17 mouse cellular contexts compared by ENCODE assay signal in genomic region chr10:49790326-49790725, GRCm38 (mm10). TPM values are rescaled to one million over a fixed set of nuclear protein-coding genes. Genes with fewer than 3 reads are reported as not detected.
DNase-seq lines count a peak whose midpoint lies in the region; ATAC-seq and TF ChIP-seq lines count a peak whose summit lies in the region.
"Had no signal": no experiment of that assay in that cellular context is flagged by ENCODE, and none has a peak within 500 bp of the region (broad histone marks: within the 10 kb centered on the region; RNA-seq: fewer than 3 reads in every experiment).

No protein-coding gene starts in this region.

- no peaks in the 10 kb centered on the region for H3K36me3 ChIP-seq in midbrain, embryonic 13.5 days
- no peaks in the 10 kb centered on the region for H3K36me3 ChIP-seq in midbrain, embryonic 11.5 days (ENCODE audit: control insufficient read depth, insufficient read depth, low read length)
- no peaks in the 10 kb centered on the region for H3K36me3 ChIP-seq in embryonic facial prominence, embryonic 10.5 days (replicated peaks)
- no peaks in the 10 kb centered on the region for H3K36me3 ChIP-seq in neural tube, embryonic 15.5 days
- H3K36me3 ChIP-seq in lung, postnatal 0 days (ENCODE audit: insufficient read depth, low read length) = no peaks in the 10 kb centered on the region
- H3K36me3 ChIP-seq: forebrain, embryonic 15.5 days; heart, embryonic 12.5 days had no signal

- WGBS in midbrain, embryonic 13.5 days = 43% methylated on average over 8 of the region's 8 CpGs
- WGBS in midbrain, embryonic 11.5 days = 58% methylated on average over 8 of the region's 8 CpGs
- WGBS in embryonic facial prominence, embryonic 10.5 days = 29% methylated on average over 8 of the region's 8 CpGs
- 24% methylated on average over 8 of the region's 8 CpGs for WGBS in neural tube, embryonic 15.5 days
- WGBS in lung, postnatal 0 days = 61% methylated on average over 8 of the region's 8 CpGs

- H3K9ac ChIP-seq in midbrain, embryonic 13.5 days (replicated peaks) = no peak overlapping the region
- no peak overlapping the region for H3K9ac ChIP-seq in midbrain, embryonic 11.5 days (ENCODE audit: low read length)
- H3K9ac ChIP-seq in neural tube, embryonic 15.5 days (replicated peaks) = no peak overlapping the region
- no peak overlapping the region for H3K9ac ChIP-seq in lung, postnatal 0 days (replicated peaks; ENCODE audit: low read depth)
- H3K9ac ChIP-seq: forebrain, embryonic 15.5 days; heart, embryonic 12.5 days; liver, embryonic 14.5 days had no signal

- H3K27me3 ChIP-seq in midbrain, embryonic 13.5 days = no peaks in the 10 kb centered on the region
- H3K27me3 ChIP-seq in midbrain, embryonic 11.5 days (ENCODE audit: control insufficient read depth, insufficient read depth, low read length) = no peaks in the 10 kb centered on the region
- H3K27me3 ChIP-seq in embryonic facial prominence, embryonic 10.5 days (replicated peaks; ENCODE audit: low read depth, poor library complexity, severe bottlenecking) = peaks cover 7% of the 10 kb centered on the region
- no peaks in the 10 kb centered on the region for H3K27me3 ChIP-seq in neural tube, embryonic 15.5 days (replicated peaks)
- H3K27me3 ChIP-seq in lung, postnatal 0 days (replicated peaks; ENCODE audit: insufficient read depth, low read length) = peaks cover 4% of the 10 kb centered on the region; the same call in 1 of the 2 replicates
- H3K27me3 ChIP-seq: forebrain, embryonic 15.5 days had no signal

- peak; percentile 19; the same call in 1 of the 2 replicates for ATAC-seq in midbrain, embryonic 13.5 days
- no peak for ATAC-seq in midbrain, embryonic 11.5 days (ENCODE audit: low FRiP score)
- ATAC-seq in neural tube, embryonic 15.5 days (ENCODE audit: low FRiP score) = no peak
- ATAC-seq in lung, postnatal 0 days = no peak
- ATAC-seq: forebrain, embryonic 15.5 days; Patski had no signal

- no peak for TF ChIP-seq CTCF in lung, postnatal 0 days (IDR thresholded peaks at IDR 0.05)

- H3K4me2 ChIP-seq in midbrain, embryonic 13.5 days (replicated peaks) = no peak overlapping the region
- H3K4me2 ChIP-seq in midbrain, embryonic 11.5 days = no peak overlapping the region
- H3K4me2 ChIP-seq in neural tube, embryonic 15.5 days = peak overlapping the region; percentile 67
- H3K4me2 ChIP-seq in lung, postnatal 0 days (replicated peaks; ENCODE audit: low read depth, low read length) = no peak overlapping the region
- H3K4me2 ChIP-seq: forebrain, embryonic 15.5 days; heart, embryonic 12.5 days had no signal

- DNase-seq in cerebellum, adult 9-10 months = peak; percentile 50
- DNase-seq in cerebellum, postnatal 14 days = no peak
- DNase-seq in midbrain, embryonic 11.5 days (ENCODE audit: low spot score, missing footprints) = no peak
- DNase-seq in embryonic facial prominence, embryonic 10.5 days (ENCODE audit: low spot score) = peak; percentile 21
- no peak for DNase-seq in lung, postnatal 0 days (ENCODE audit: low spot score)
- DNase-seq in lung, adult 18-20 months = no peak
- DNase-seq: heart, postnatal 4 days; kidney, adult 2 months; kidney, postnatal 36 days; lung, postnatal 14 days; thymus, postnatal 25 days had no signal

- no peak overlapping the region for H3K27ac ChIP-seq in midbrain, embryonic 13.5 days
- H3K27ac ChIP-seq in midbrain, embryonic 11.5 days (ENCODE audit: low read depth, low read length) = no peak overlapping the region
- H3K27ac ChIP-seq in embryonic facial prominence, embryonic 10.5 days (replicated peaks) = no peak overlapping the region
- H3K27ac ChIP-seq in neural tube, embryonic 15.5 days (replicated peaks) = 0 out of 2 replicates have a peak overlapping the region, but pooled peaks have one; percentile 95
- no peak overlapping the region for H3K27ac ChIP-seq in lung, postnatal 0 days (ENCODE audit: low read length)
- H3K27ac ChIP-seq: forebrain, embryonic 15.5 days; liver, embryonic 14.5 days had no signal

- TF ChIP-seq EP300 in lung, postnatal 0 days (IDR thresholded peaks at IDR 0.05) = no peak

- no peaks in the 10 kb centered on the region for H3K9me3 ChIP-seq in midbrain, embryonic 13.5 days
- H3K9me3 ChIP-seq in midbrain, embryonic 11.5 days (ENCODE audit: control insufficient read depth, low read length) = no peaks in the 10 kb centered on the region
- no peaks in the 10 kb centered on the region for H3K9me3 ChIP-seq in embryonic facial prominence, embryonic 10.5 days
- H3K9me3 ChIP-seq in neural tube, embryonic 15.5 days (replicated peaks) = no peaks in the 10 kb centered on the region
- H3K9me3 ChIP-seq in lung, postnatal 0 days (ENCODE audit: low read length) = no peaks in the 10 kb centered on the region
- H3K9me3 ChIP-seq: forebrain, embryonic 15.5 days; heart, embryonic 12.5 days had no signal

- no peak overlapping the region for H3K4me3 ChIP-seq in midbrain, embryonic 13.5 days (replicated peaks)
- H3K4me3 ChIP-seq in midbrain, embryonic 11.5 days (ENCODE audit: low read depth, low read length) = no peak overlapping the region
- no peak overlapping the region for H3K4me3 ChIP-seq in embryonic facial prominence, embryonic 10.5 days
- peak overlapping the region; percentile 9 for H3K4me3 ChIP-seq in neural tube, embryonic 15.5 days (replicated peaks)
- no peak overlapping the region for H3K4me3 ChIP-seq in lung, postnatal 0 days (ENCODE audit: low read depth, low read length)
- H3K4me3 ChIP-seq: forebrain, embryonic 15.5 days; heart, embryonic 12.5 days had no signal

- peaks cover 22% of the 10 kb centered on the region for H3K4me1 ChIP-seq in midbrain, embryonic 13.5 days (replicated peaks)
- H3K4me1 ChIP-seq in midbrain, embryonic 11.5 days (ENCODE audit: control insufficient read depth, insufficient read depth, low read length) = peaks cover 9% of the 10 kb centered on the region; the same call in 1 of the 2 replicates
- peaks cover 25% of the 10 kb centered on the region for H3K4me1 ChIP-seq in embryonic facial prominence, embryonic 10.5 days
- peaks cover 19% of the 10 kb centered on the region for H3K4me1 ChIP-seq in neural tube, embryonic 15.5 days
- H3K4me1 ChIP-seq in lung, postnatal 0 days (ENCODE audit: insufficient read depth, low read depth, low read length) = no peaks in the 10 kb centered on the region

RNA-seq across cellular contexts. Expression of gene Grik2, which starts 1.8 kb away (rescaled TPM):
- polyA plus RNA-seq in midbrain, embryonic 13.5 days (2015; fragmentation: Nextera tagmentation; extraction: Ambion mirVana) = 30.8 and 31.2 TPM in 2 replicates
- 15.5 and 17.5 TPM in 2 replicates for polyA plus RNA-seq in midbrain, embryonic 11.5 days (2014; fragmentation: Nextera tagmentation; extraction: Ambion mirVana)
- polyA plus RNA-seq in embryonic facial prominence, embryonic 10.5 days (2016; fragmentation: Nextera tagmentation; extraction: Ambion mirVana) = 5.5 and 5.7 TPM in 2 replicates
- polyA plus RNA-seq in neural tube, embryonic 15.5 days (2015; fragmentation: Nextera tagmentation; extraction: Ambion mirVana) = 27.9 and 33.6 TPM in 2 replicates
- polyA plus RNA-seq in lung, postnatal 0 days (2015; fragmentation: Nextera tagmentation; extraction: Ambion mirVana) = 0.12 and 0.46 TPM in 2 replicates

Comparison
In these comparisons a context has a peak if more than half of its experiments do, and no peak if none do; other contexts are left out.
1. DNase-seq: peak in cerebellum, adult 9-10 months (single experiment) and embryonic facial prominence, embryonic 10.5 days (single experiment); none in cerebellum, postnatal 14 days (0 of 2), midbrain, embryonic 11.5 days (single experiment), lung, postnatal 0 days (single experiment) and lung, adult 18-20 months (0 of 2).